Mouse (Mus musculus) embryonic facial prominence, embryonic 13.5 days (tissue): ENCODE data around the gene Haus8. TPM values are rescaled to one million over a fixed set of nuclear protein-coding genes. Genes with fewer than 3 reads are reported as not detected.
"Not testable (repeated sequence)": the region's sequence is repeated elsewhere in the genome, so short reads cannot be mapped to it uniquely, and the experiment has no call there.

Source experiments
- ATAC-seq: fragments of 200-750 bp; cut with Nextera tagmentation; 2 replicates; pipeline ENCODE4 v1.8.0; 2017; ENCODE audit warnings: low read depth; ENCODE audit not compliant: insufficient number of reproducible peaks, insufficient read depth, low FRiP score, low TSS enrichment
- H3K27ac ChIP-seq: fragments of 300-500 bp; sonication (generic); 2 replicates; pipeline ENCODE4 v1.5.1; 2015; ENCODE audit warnings: moderate library complexity, mild to moderate bottlenecking, inconsistent platforms
- H3K27me3 ChIP-seq: fragments of 300-500 bp; sonication (generic); 2 replicates; pipeline ENCODE4 v1.6.1; 2015; ENCODE audit warnings: mild to moderate bottlenecking, inconsistent platforms
- H3K36me3 ChIP-seq: fragments of 300-500 bp; sonication (generic); 2 replicates; pipeline ENCODE4 v1.6.1; 2015; ENCODE audit warnings: mild to moderate bottlenecking, inconsistent platforms
- H3K4me1 ChIP-seq: fragments of 300-500 bp; sonication (generic); 2 replicates; pipeline ENCODE4 v1.6.1; 2015; ENCODE audit warnings: inconsistent platforms
- H3K4me2 ChIP-seq: fragments of 300-500 bp; sonication (generic); 2 replicates; pipeline ENCODE4 v1.6.1; 2015; ENCODE audit warnings: moderate library complexity, mild to moderate bottlenecking, inconsistent platforms
- H3K4me3 ChIP-seq: fragments of 300-500 bp; sonication (generic); 2 replicates; pipeline ENCODE4 v1.5.1; 2015; ENCODE audit warnings: mild to moderate bottlenecking, inconsistent platforms
- H3K9ac ChIP-seq: fragments of 300-500 bp; sonication (generic); 2 replicates; pipeline ENCODE4 v1.6.1; 2015; ENCODE audit warnings: mild to moderate bottlenecking, inconsistent platforms
- H3K9me3 ChIP-seq: fragments of 300-500 bp; sonication (generic); 2 replicates; pipeline ENCODE4 v1.6.1; 2016; ENCODE audit warnings: inconsistent platforms
- WGBS: fragments of 180-500 bp; shearing (Covaris S2); methylation state at CpG from one replicate; pipeline ENCODE4 v1.1.7; 2015; ENCODE audit warnings: mixed read lengths; 5-methylcytosine and 5-hydroxymethylcytosine counted together
- polyA plus RNA-seq: library from polyadenylated mRNA; unstranded; fragments of >200 nt; fragmentation: Nextera tagmentation; extraction: Ambion mirVana; gene quantifications from 2 replicates; pipeline ENCODE4 v1.2.1, GENCODE M21; 2015

Haus8 gene
- polyA plus RNA-seq = 53.6 and 58.0 TPM in 2 replicates

GRCm38 (mm10) chr8:71272286-71273150, at the start of gene Haus8, which contains the start of gene Myo9b:
Gene Haus8 (minus strand): TSS chr8:71272934.
Gene Myo9b (plus strand): TSS chr8:71272714.
- H3K4me3 ChIP-seq = peak within 1 kb of the TSS; percentile 82
- H3K27me3 ChIP-seq = no peaks in the 10 kb centered on the region
- ATAC-seq = peak; percentile 96
- peak within 1 kb of the TSS; percentile 82 for H3K9ac ChIP-seq
- H3K36me3 ChIP-seq = peaks cover 3% of the 10 kb centered on the region; the same call in 1 of the 2 replicates
- peak within 1 kb of the TSS; percentile 82 for H3K4me2 ChIP-seq
- under 1% methylated on average over 84 of the region's 84 CpGs for WGBS
- no peaks in the 10 kb centered on the region for H3K9me3 ChIP-seq
- peak within 1 kb of the TSS; percentile 84 for H3K27ac ChIP-seq
- H3K4me1 ChIP-seq = peaks cover 28% of the 10 kb centered on the region

- peaks cover 58% of the 10 kb centered on the region for H3K36me3 ChIP-seq
- ATAC-seq, H3K27me3 ChIP-seq, H3K4me2 ChIP-seq, H3K27ac ChIP-seq, H3K4me3 ChIP-seq, H3K9ac ChIP-seq, H3K4me1 ChIP-seq, H3K9me3 ChIP-seq: not testable (repeated sequence)
- WGBS = 90% methylated on average over 2 of the region's 2 CpGs
Observed at GRCm38 (mm10) chr8:71319760-71320159, 47.0 kb upstream of the Haus8 start.

GRCm38 (mm10) chr8:71318610-71319009, 45.9 kb upstream of the Haus8 start:
- H3K27me3 ChIP-seq, H3K27ac ChIP-seq, H3K4me2 ChIP-seq, H3K9me3 ChIP-seq, H3K4me3 ChIP-seq, H3K4me1 ChIP-seq, ATAC-seq, H3K9ac ChIP-seq: not testable (repeated sequence)
- peaks cover 48% of the 10 kb centered on the region for H3K36me3 ChIP-seq
- 87% methylated on average over 5 of the region's 5 CpGs for WGBS

GRCm38 (mm10) chr8:71316486-71317031, 43.8 kb upstream of the Haus8 start:
- H3K27me3 ChIP-seq = no peaks in the 10 kb centered on the region
- no peak overlapping the region for H3K27ac ChIP-seq
- no peak overlapping the region for H3K4me2 ChIP-seq
- no peak overlapping the region for H3K4me3 ChIP-seq
- H3K36me3 ChIP-seq = peaks cover 29% of the 10 kb centered on the region
- H3K9me3 ChIP-seq = no peaks in the 10 kb centered on the region
- no peak overlapping the region for H3K9ac ChIP-seq
- ATAC-seq = no peak
- peaks cover 12% of the 10 kb centered on the region for H3K4me1 ChIP-seq

- no peak overlapping the region for H3K4me3 ChIP-seq
- WGBS = 92% methylated on average over 5 of the region's 5 CpGs
- H3K36me3 ChIP-seq = peaks cover 29% of the 10 kb centered on the region
- H3K4me2 ChIP-seq = no peak overlapping the region
- no peaks in the 10 kb centered on the region for H3K27me3 ChIP-seq
- no peak overlapping the region for H3K27ac ChIP-seq
- no peak for ATAC-seq
- no peaks in the 10 kb centered on the region for H3K9me3 ChIP-seq
- H3K9ac ChIP-seq = no peak overlapping the region
- H3K4me1 ChIP-seq = peaks cover 12% of the 10 kb centered on the region
Observed at GRCm38 (mm10) chr8:71315972-71316371, 43.2 kb upstream of the Haus8 start.

GRCm38 (mm10) chr8:71313951-71314350, 41.2 kb upstream of the Haus8 start:
- no peak overlapping the region for H3K9ac ChIP-seq
- no peak for ATAC-seq
- no peak overlapping the region for H3K27ac ChIP-seq
- peaks cover 25% of the 10 kb centered on the region for H3K36me3 ChIP-seq
- no peaks in the 10 kb centered on the region for H3K9me3 ChIP-seq
- H3K27me3 ChIP-seq = no peaks in the 10 kb centered on the region
- H3K4me3 ChIP-seq = no peak overlapping the region
- H3K4me2 ChIP-seq = no peak overlapping the region
- 79% methylated on average over 2 of the region's 2 CpGs for WGBS
- H3K4me1 ChIP-seq = peaks cover 12% of the 10 kb centered on the region

- no peaks in the 10 kb centered on the region for H3K9me3 ChIP-seq
- no peak overlapping the region for H3K9ac ChIP-seq
- H3K4me1 ChIP-seq = peaks cover 12% of the 10 kb centered on the region
- H3K4me3 ChIP-seq = no peak overlapping the region
- H3K4me2 ChIP-seq = no peak overlapping the region
- no peaks in the 10 kb centered on the region for H3K27me3 ChIP-seq
- H3K27ac ChIP-seq = 0 out of 2 replicates have a peak overlapping the region, but pooled peaks have one; percentile 11
- peaks cover 24% of the 10 kb centered on the region for H3K36me3 ChIP-seq
- 31% methylated on average over 1 of the region's 1 CpGs for WGBS
- no peak for ATAC-seq
Observed at GRCm38 (mm10) chr8:71312700-71313099, 40.0 kb upstream of the Haus8 start.

GRCm38 (mm10) chr8:71310446-71310845, 37.7 kb upstream of the Haus8 start:
- WGBS = 78% methylated on average over 6 of the region's 6 CpGs
- H3K9me3 ChIP-seq = no peaks in the 10 kb centered on the region
- H3K27ac ChIP-seq = no peak overlapping the region
- peaks cover 12% of the 10 kb centered on the region for H3K4me1 ChIP-seq
- H3K9ac ChIP-seq = no peak overlapping the region
- H3K36me3 ChIP-seq = peaks cover 9% of the 10 kb centered on the region
- H3K4me2 ChIP-seq = no peak overlapping the region
- H3K4me3 ChIP-seq = no peak overlapping the region
- no peak for ATAC-seq
- no peaks in the 10 kb centered on the region for H3K27me3 ChIP-seq

- Histone ChIP-seq H3K27ac (no peak overlapping the region), H3K9ac (no peak overlapping the region)
Observed at GRCm38 (mm10) chr8:71307913-71308312, 35.2 kb upstream of the Haus8 start.

GRCm38 (mm10) chr8:71307371-71307770, 34.6 kb upstream of the Haus8 start:
- H3K4me3 ChIP-seq = no peak overlapping the region
- H3K9ac ChIP-seq = no peak overlapping the region
- H3K36me3 ChIP-seq = peaks cover 9% of the 10 kb centered on the region
- ATAC-seq = no peak
- H3K27ac ChIP-seq = no peak overlapping the region
- WGBS = 77% methylated on average over 1 of the region's 1 CpGs
- H3K9me3 ChIP-seq = peaks cover 2% of the 10 kb centered on the region; the same call in 1 of the 2 replicates
- no peak overlapping the region for H3K4me2 ChIP-seq
- no peaks in the 10 kb centered on the region for H3K27me3 ChIP-seq
- peaks cover 4% of the 10 kb centered on the region for H3K4me1 ChIP-seq

More at GRCm38 (mm10) chr8:71307913-71308312, 35.2 kb upstream of the Haus8 start:
- Histone ChIP-seq H3K4me2 (no peak overlapping the region), H3K4me3 (no peak overlapping the region), H3K27me3 (no peaks in the 10 kb centered on the region), H3K4me1 (peaks cover 9% of the 10 kb centered on the region), H3K36me3 (peaks cover 5% of the 10 kb centered on the region), H3K9me3 (no peaks in the 10 kb centered on the region)
- whole genome bisulfite sequencing = 84% methylated on average over 4 of the region's 4 CpGs
- ATAC-seq = no peak

- ATAC-seq = no peak
- no peaks in the 10 kb centered on the region for H3K4me1 ChIP-seq
- no peak overlapping the region for H3K9ac ChIP-seq
- peaks cover 5% of the 10 kb centered on the region; the same call in 1 of the 2 replicates for H3K9me3 ChIP-seq
- H3K27ac ChIP-seq = no peak overlapping the region
- no peaks in the 10 kb centered on the region for H3K27me3 ChIP-seq
- 62% methylated on average over 1 of the region's 1 CpGs for WGBS
- H3K36me3 ChIP-seq = peaks cover 19% of the 10 kb centered on the region
- H3K4me3 ChIP-seq = no peak overlapping the region
- H3K4me2 ChIP-seq = no peak overlapping the region
Observed at GRCm38 (mm10) chr8:71305988-71306387, 33.3 kb upstream of the Haus8 start.

- ATAC-seq = no peak
- Histone ChIP-seq H3K4me1 (no peaks in the 10 kb centered on the region), H3K27me3 (no peaks in the 10 kb centered on the region), H3K9ac (no peak overlapping the region), H3K36me3 (peaks cover 24% of the 10 kb centered on the region), H3K27ac (no peak overlapping the region), H3K4me3 (no peak overlapping the region), H3K4me2 (no peak overlapping the region), H3K9me3 (peaks cover 5% of the 10 kb centered on the region; the same call in 1 of the 2 replicates)
- 88% methylated on average over 1 of the region's 1 CpGs for WGBS
Observed at GRCm38 (mm10) chr8:71303632-71304031, 30.9 kb upstream of the Haus8 start.
